Mouse (Mus musculus) gastrocnemius, adult 8-10 months (tissue): ENCODE measurements around the gene Prcc. TPM values are rescaled to one million over a fixed set of nuclear protein-coding genes. Genes with fewer than 3 reads are reported as not detected.

ENCODE experiments used
- DNase-seq, 2 experiments: peaks; one replicate each; pipeline ENCODE4 v3.0.0; 2022; ENCODE audit warnings: low spot score in 2 of 2
- total RNA-seq, 4 experiments: library from RNA; stranded (reverse); gene quantifications; 2 replicates each; pipeline ENCODE4 v1.2.4; 2022

Gene Prcc
- total RNA-seq: 10 to 100 TPM; 48.6 to 53.0 (median 52.0) TPM

- peak; percentile 90 to 91 for DNase-seq
Measured at GRCm38 (mm10) chr3:87885281-87886003, at the start of gene Prcc. TSS of gene Prcc (minus strand) at chr3:87885608.

GRCm38 (mm10) chr3:87935201-87935600, 49.8 kb upstream of the Prcc start:
- DNase-seq: no peak

DNA sequence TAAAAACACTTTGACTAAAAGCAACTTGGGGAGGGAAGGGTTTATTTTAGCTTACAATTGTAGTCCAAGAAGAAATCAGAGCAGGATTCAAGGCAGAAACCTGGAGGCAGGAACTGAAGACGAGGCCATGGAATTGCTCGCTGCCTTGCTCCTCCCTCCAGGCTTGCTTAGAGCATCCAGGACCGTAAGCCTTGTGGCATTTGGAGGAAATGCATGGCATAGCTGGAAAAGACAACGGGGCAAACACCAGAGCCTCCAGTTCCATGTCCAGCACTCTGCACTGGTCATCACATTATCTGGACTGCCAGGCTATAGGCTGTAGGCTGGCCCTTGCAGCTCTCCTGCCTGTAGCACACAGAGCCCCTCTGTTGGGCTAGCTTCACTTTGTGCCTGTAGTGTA, 49.1 kb upstream of the Prcc start:
- DNase-seq: no peak

GRCm38 (mm10) chr3:87934026-87934425, 48.6 kb upstream of the Prcc start:
- no peak for DNase-seq

GRCm38 (mm10) chr3:87930078-87930795, 44.8 kb upstream of the Prcc start, which contains the start of the genes Isg20l2 and Rrnad1:
TSS of gene Isg20l2 (plus strand) at chr3:87930314.
TSS of gene Rrnad1 (minus strand) at chr3:87930717.
- DNase-seq: peak; percentile 92 to 95

DNA sequence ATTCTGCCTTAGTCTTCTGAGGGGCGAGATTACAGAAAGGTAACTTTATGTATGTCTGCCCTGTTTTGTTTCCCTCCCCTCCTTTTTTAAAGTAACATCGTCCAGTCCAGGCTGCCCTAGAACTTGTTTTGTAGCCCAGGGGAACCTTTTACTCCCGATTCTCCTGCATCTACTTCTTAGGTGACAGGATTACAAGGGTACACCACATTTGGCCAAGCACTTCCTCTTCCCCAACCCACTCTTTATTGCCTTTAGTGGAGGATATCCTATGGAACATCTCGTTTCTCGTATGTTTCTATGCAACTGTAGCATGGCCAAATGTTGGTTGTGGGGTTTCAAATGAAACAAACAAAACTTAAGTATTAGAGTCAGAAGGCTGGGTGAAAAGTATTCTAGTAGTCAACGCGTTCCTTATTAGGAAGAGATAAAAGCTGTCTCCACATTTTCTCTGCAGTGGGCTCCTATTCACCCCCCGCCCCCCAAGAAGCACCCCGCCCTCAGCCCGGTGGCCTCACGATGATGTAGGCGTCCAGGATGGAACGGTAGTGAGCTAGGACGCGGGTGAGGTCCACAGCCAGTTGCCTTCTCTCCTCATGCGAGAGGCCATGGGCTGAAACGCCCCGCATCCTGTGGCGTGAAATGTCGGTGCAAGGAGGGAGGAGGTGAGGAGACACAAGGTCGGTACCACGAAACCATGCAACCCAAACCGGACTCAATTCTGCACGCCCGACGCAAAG, 44.1 kb upstream of the Prcc start:
- DNase-seq: no peak

DNA sequence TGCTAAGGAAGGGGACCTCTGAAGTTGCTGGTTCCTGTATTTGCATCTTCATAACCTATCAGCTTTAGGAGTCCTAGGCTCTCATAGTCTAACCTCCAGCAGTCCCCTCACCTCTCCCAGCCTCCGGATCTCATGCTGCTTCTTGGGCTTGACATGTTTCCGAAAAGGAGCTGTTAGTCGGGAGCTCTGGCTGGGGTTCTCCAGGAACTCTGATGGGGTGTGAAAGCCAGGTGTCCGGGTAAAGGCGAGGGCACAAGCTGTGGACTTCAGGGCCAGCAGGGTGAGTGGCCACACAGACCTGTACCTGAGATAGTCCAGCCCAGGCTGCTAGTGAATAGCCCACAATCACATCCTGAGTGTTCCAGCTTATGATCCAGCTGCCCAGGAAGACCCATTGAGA, 42.0 kb upstream of the Prcc start:
- DNase-seq: no peak

DNA sequence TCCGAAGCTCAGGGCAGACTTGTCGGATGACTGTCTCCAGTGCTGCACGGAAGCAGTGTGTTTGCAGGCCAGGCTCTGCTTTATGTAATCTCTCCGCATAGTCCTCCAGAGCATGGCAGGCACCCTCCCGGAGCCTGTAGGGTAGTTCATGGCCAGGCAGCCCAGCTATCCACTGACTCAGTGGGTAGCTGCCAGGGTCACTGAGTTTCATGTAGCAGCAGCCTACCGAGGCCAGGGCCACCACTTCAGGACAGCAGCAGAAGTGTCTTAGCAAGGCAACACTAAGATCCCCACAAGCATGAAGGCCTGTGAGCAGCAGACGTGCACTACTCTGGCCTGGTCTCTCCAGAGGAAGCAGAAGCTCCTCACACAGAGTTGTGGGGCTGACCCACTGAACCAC, 39.6 kb upstream of the Prcc start:
- no peak for DNase-seq

- DNase-seq: no peak
Measured at GRCm38 (mm10) chr3:87920270-87920943, 35.0 kb upstream of the Prcc start.

GRCm38 (mm10) chr3:87919336-87920108, 34.1 kb upstream of the Prcc start, which contains the start of gene Mrpl24:
TSS of gene Mrpl24 (plus strand) at chr3:87919506.
- peak; percentile 57 to 62 for DNase-seq

- DNase-seq: no peak
Measured at GRCm38 (mm10) chr3:87918551-87918950, 33.1 kb upstream of the Prcc start.

- no peak for DNase-seq
Measured at GRCm38 (mm10) chr3:87916990-87917389, 31.6 kb upstream of the Prcc start.

DNA sequence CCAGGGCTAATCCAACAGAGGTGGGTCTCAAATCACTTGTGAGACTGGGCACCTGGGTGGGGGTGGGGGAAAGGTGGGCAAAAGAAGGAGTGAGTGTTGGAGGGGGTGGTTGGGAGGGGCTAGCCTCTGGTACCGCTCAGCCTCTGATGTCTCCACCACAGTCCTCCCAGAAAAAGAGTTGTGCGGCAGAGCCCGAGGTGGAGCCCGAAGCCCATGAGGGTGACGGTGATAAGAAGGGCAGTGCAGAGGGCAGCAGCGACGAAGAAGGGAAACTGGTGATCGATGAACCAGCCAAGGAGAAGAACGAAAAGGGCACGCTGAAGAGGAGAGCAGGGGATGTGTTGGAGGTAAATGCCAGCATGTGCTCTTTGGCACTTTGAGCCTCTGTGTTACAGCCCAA, 28.5 kb upstream of the Prcc start:
- no peak for DNase-seq

- no peak for DNase-seq
Measured at GRCm38 (mm10) chr3:87913491-87913890, 28.1 kb upstream of the Prcc start.

GRCm38 (mm10) chr3:87910573-87911141, 25.2 kb upstream of the Prcc start:
- DNase-seq: peak; percentile 80 to 83

DNA sequence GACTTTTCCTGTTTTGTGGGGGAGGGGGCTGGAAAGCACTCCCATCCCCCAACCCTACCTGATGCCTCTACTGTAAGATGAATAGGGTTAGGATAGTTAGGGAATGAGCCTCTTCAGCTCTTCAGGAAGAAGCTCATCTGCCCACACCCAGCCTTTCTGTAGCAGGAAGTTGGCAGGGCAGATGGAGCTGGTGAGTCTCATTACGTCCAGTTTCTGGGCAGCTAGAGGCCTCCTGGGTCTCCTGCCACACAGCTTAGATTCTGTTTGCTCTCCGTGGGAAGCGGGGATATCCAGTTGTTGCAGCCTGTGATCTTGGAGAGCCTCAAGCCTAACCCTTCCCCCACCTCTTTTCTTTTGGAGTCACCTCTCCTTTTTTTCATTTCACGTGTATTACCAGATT, 24.5 kb upstream of the Prcc start:
- no peak for DNase-seq

- no peak for DNase-seq
Measured at GRCm38 (mm10) chr3:87909381-87909780, 24.0 kb upstream of the Prcc start.

- no peak for DNase-seq
Measured at GRCm38 (mm10) chr3:87907906-87908305, 22.5 kb upstream of the Prcc start.

DNA sequence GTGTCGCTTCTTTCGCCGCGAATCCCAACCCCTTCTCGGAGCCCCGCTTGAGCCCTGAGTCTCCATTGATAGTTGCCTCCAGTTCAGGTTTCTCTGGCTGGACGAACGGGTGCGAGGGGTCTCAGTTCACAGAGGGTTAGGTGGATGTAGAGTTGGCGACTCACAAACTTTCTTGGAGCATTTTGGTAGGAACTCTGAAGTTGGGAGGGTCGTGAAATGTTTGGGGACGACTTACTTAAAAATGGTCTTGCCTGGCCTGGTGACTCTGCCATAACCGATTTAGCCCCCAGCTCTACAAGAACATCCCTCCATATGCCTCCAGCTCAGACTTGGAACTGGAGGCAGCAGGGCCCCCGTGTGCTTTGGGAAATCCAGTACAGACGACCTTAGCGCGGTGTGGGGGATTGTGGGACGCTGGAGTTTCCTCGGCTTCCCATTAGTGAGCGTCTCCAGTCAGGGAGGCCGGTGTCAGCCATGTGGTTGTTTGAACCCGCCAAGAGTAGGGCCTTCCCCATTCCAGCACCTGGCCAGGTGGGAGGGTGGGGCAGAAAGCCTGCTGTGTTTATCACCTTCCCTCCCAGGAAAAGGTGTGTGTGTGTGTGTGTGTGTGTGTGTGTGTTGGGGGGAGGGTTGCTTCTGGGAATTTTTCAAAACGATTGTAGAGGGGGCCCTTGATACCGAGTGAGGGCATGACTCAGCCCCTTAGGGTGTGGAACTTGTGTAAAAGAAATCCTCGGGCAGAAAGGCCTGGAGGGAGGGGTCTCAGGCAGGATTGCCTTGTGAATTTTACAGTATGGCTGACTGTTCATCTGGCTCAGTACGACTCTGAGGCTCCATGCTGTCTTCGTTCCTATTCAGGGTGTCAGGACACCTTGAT, 21.8 kb upstream of the Prcc start:
- peak in 1 of 2 experiments; percentile 35 for DNase-seq
